Mouse (Mus musculus) CH12.LX (cell line): Measurements from ENCODE around the gene Slc48a1.

Experiments used
- CTCF ChIP-seq, 2 experiments: IDR thresholded peaks in 1 of 2; conservative IDR thresholded peaks in 1 of 2; 2 replicates each; pipeline ENCODE4 v1.5.1; 2011 to 2012; ENCODE audit warnings: low read depth in 2 of 2, low read length in 2 of 2, improper control_type of control experiment in 1 of 2, inconsistent platforms in 1 of 2, mild to moderate bottlenecking in 1 of 2, moderate library complexity in 1 of 2
- E2F4 ChIP-seq: IDR thresholded peaks from 2 replicates; pipeline ENCODE4 v1.6.1; 2011; ENCODE audit warnings: low read depth, low read length, improper control_type of control experiment; ENCODE audit not compliant: insufficient replicate concordance
- IRF4 ChIP-seq: IDR thresholded peaks from 2 replicates; pipeline ENCODE4 v1.6.1; 2014; ENCODE audit warnings: low read depth, mild to moderate bottlenecking, inconsistent platforms, low read length, improper control_type of control experiment
- JUN ChIP-seq: IDR thresholded peaks from 2 replicates; pipeline ENCODE4 v1.6.1; 2011; ENCODE audit warnings: low read depth, mild to moderate bottlenecking, low read length, improper control_type of control experiment, moderate library complexity; ENCODE audit not compliant: insufficient read depth
- POLR2A ChIP-seq: IDR thresholded peaks from 2 replicates; pipeline ENCODE4 v1.6.1; 2011; ENCODE audit warnings: low read depth, mild to moderate bottlenecking, improper control_type of control experiment, low read length
- TCF12 ChIP-seq: IDR thresholded peaks from 2 replicates; pipeline ENCODE4 v1.6.1; 2014; ENCODE audit warnings: low read depth, mild to moderate bottlenecking, inconsistent platforms, low read length, improper control_type of control experiment
- USF2 ChIP-seq: conservative IDR thresholded peaks from 2 replicates; pipeline ENCODE4 v1.6.1; 2011; ENCODE audit warnings: low read depth, low read length, improper control_type of control experiment
- ZKSCAN1 ChIP-seq: IDR thresholded peaks from 2 replicates; pipeline ENCODE4 v1.6.1; 2012; ENCODE audit warnings: low read depth, inconsistent platforms, low read length, improper control_type of control experiment, borderline replicate concordance
- ZMIZ1 ChIP-seq: IDR thresholded peaks from 2 replicates; pipeline ENCODE4 v1.6.1; 2012; ENCODE audit warnings: low read depth, mild to moderate bottlenecking, inconsistent platforms, low read length, improper control_type of control experiment

GRCm38 (mm10) chr15:97748309-97748708, 30.0 kb upstream of the Slc48a1 start:
- no peak for TF ChIP-seq TCF12
- no peak for TF ChIP-seq CTCF (conservative IDR thresholded peaks at IDR 0.05 in 1 of 2, IDR thresholded peaks at IDR 0.05 in 1 of 2; ENCODE audit: low read depth in 2 of 2, low read length in 2 of 2)
- no peak for TF ChIP-seq IRF4
- no peak for TF ChIP-seq ZMIZ1
- no peak for TF ChIP-seq ZKSCAN1
- TF ChIP-seq USF2 = no peak
- TF ChIP-seq JUN = no peak
- TF ChIP-seq POLR2A = no peak
- no peak for TF ChIP-seq E2F4
